Mouse (Mus musculus) E14TG2a.4 (cell line): ENCODE results near the gene Cntd1.

Experiments used
- CTCF ChIP-seq: conservative IDR thresholded peaks from 2 replicates; pipeline ENCODE4 v1.5.1; 2014; ENCODE audit warnings: low read length
- NANOG ChIP-seq: IDR thresholded peaks from 2 replicates; pipeline ENCODE4 v1.6.1; 2014; ENCODE audit warnings: borderline replicate concordance, low read length, mixed read lengths
- POU5F1 ChIP-seq: IDR thresholded peaks from 2 replicates; pipeline ENCODE4 v1.6.1; 2014; ENCODE audit warnings: low read length, borderline replicate concordance

GRCm38 (mm10) chr11:101315082-101315650 is 36.4 kb downstream of the Cntd1 start:
- TF ChIP-seq CTCF (no peak), POU5F1 (no peak), NANOG (no peak)
